Mouse (Mus musculus): Measurements from ENCODE around the gene Sbno2. TPM values are rescaled to one million over a fixed set of nuclear protein-coding genes. Genes with fewer than 3 reads are reported as not detected.
"Not testable (repeated sequence)": the region's sequence is repeated elsewhere in the genome, so short reads cannot be mapped to it uniquely, and the experiment has no call there.

Gene Sbno2
- total RNA-seq, 1 experiment from 2014 or later = 26.4 TPM

GRCm38 (mm10) chr10:80055891-80056290 lies 49.5 kb downstream of the Sbno2 start:
- ATAC-seq (replicated peaks in 1 of 2; ENCODE audit: insufficient read depth in 1 of 2, low FRiP score in 2 of 2, low TSS enrichment in 1 of 2, low read depth in 1 of 2, poor library complexity in 2 of 2, severe bottlenecking in 2 of 2) = no peak

GRCm38 (mm10) chr10:80055364-80055763 lies 50.0 kb downstream of the Sbno2 start:
- ATAC-seq (replicated peaks in 1 of 2; ENCODE audit: insufficient read depth in 1 of 2, low FRiP score in 2 of 2, low TSS enrichment in 1 of 2, low read depth in 1 of 2, poor library complexity in 2 of 2, severe bottlenecking in 2 of 2) = no peak

GRCm38 (mm10) chr10:80054911-80055310 lies 50.5 kb downstream of the Sbno2 start:
- not testable (repeated sequence) for ATAC-seq (replicated peaks in 1 of 2; ENCODE audit: insufficient read depth in 1 of 2, low FRiP score in 2 of 2, low TSS enrichment in 1 of 2, low read depth in 1 of 2, poor library complexity in 2 of 2, severe bottlenecking in 2 of 2)

- peak in 1 of 2 experiments; percentile 1; a peak in 1 of 4 replicates for ATAC-seq (replicated peaks in 1 of 2; ENCODE audit: insufficient read depth in 1 of 2, low FRiP score in 2 of 2, low TSS enrichment in 1 of 2, low read depth in 1 of 2, poor library complexity in 2 of 2, severe bottlenecking in 2 of 2)
Observed at GRCm38 (mm10) chr10:80053831-80054815, 51.2 kb downstream of the Sbno2 start.

GRCm38 (mm10) chr10:80053259-80053780 lies 52.1 kb downstream of the Sbno2 start:
- peak; percentile 90 to 91 for ATAC-seq (replicated peaks in 1 of 2; ENCODE audit: insufficient read depth in 1 of 2, low FRiP score in 2 of 2, low TSS enrichment in 1 of 2, low read depth in 1 of 2, poor library complexity in 2 of 2, severe bottlenecking in 2 of 2)

- no peak for ATAC-seq (replicated peaks in 1 of 2; ENCODE audit: insufficient read depth in 1 of 2, low FRiP score in 2 of 2, low TSS enrichment in 1 of 2, low read depth in 1 of 2, poor library complexity in 2 of 2, severe bottlenecking in 2 of 2)
Observed at GRCm38 (mm10) chr10:80052374-80052764, 53.0 kb downstream of the Sbno2 start.

GRCm38 (mm10) chr10:80051618-80052373 lies 53.6 kb downstream of the Sbno2 start:
- peak in 1 of 2 experiments; percentile 12; a peak in 1 of 4 replicates for ATAC-seq (replicated peaks in 1 of 2; ENCODE audit: insufficient read depth in 1 of 2, low FRiP score in 2 of 2, low TSS enrichment in 1 of 2, low read depth in 1 of 2, poor library complexity in 2 of 2, severe bottlenecking in 2 of 2)

- no peak for ATAC-seq (replicated peaks in 1 of 2; ENCODE audit: insufficient read depth in 1 of 2, low FRiP score in 2 of 2, low TSS enrichment in 1 of 2, low read depth in 1 of 2, poor library complexity in 2 of 2, severe bottlenecking in 2 of 2)
Observed at GRCm38 (mm10) chr10:80050885-80051617, 54.3 kb downstream of the Sbno2 start.

- ATAC-seq (replicated peaks in 1 of 2; ENCODE audit: insufficient read depth in 1 of 2, low FRiP score in 2 of 2, low TSS enrichment in 1 of 2, low read depth in 1 of 2, poor library complexity in 2 of 2, severe bottlenecking in 2 of 2) = no peak
Observed at GRCm38 (mm10) chr10:80050244-80050643, 55.1 kb downstream of the Sbno2 start.

GRCm38 (mm10) chr10:80048834-80049233 lies 56.5 kb downstream of the Sbno2 start:
- no peak for ATAC-seq (replicated peaks in 1 of 2; ENCODE audit: insufficient read depth in 1 of 2, low FRiP score in 2 of 2, low TSS enrichment in 1 of 2, low read depth in 1 of 2, poor library complexity in 2 of 2, severe bottlenecking in 2 of 2)

- ATAC-seq (replicated peaks in 1 of 2; ENCODE audit: insufficient read depth in 1 of 2, low FRiP score in 2 of 2, low TSS enrichment in 1 of 2, low read depth in 1 of 2, poor library complexity in 2 of 2, severe bottlenecking in 2 of 2) = no peak
Observed at GRCm38 (mm10) chr10:80048396-80048795, 57.0 kb downstream of the Sbno2 start.

GRCm38 (mm10) chr10:80047041-80047565 lies 58.3 kb downstream of the Sbno2 start, which contains the start of gene Gpx4:
TSS of gene Gpx4 (plus strand) at chr10:80047166.
- ATAC-seq (replicated peaks in 1 of 2; ENCODE audit: insufficient read depth in 1 of 2, low FRiP score in 2 of 2, low TSS enrichment in 1 of 2, low read depth in 1 of 2, poor library complexity in 2 of 2, severe bottlenecking in 2 of 2) = no peak

- ATAC-seq (replicated peaks in 1 of 2; ENCODE audit: insufficient read depth in 1 of 2, low FRiP score in 2 of 2, low TSS enrichment in 1 of 2, low read depth in 1 of 2, poor library complexity in 2 of 2, severe bottlenecking in 2 of 2) = no peak
Observed at GRCm38 (mm10) chr10:80045766-80046165, 59.6 kb downstream of the Sbno2 start.

GRCm38 (mm10) chr10:80045364-80045763 lies 60.0 kb downstream of the Sbno2 start:
- ATAC-seq (replicated peaks in 1 of 2; ENCODE audit: insufficient read depth in 1 of 2, low FRiP score in 2 of 2, low TSS enrichment in 1 of 2, low read depth in 1 of 2, poor library complexity in 2 of 2, severe bottlenecking in 2 of 2) = not testable (repeated sequence)

GRCm38 (mm10) chr10:80044087-80044486 lies 61.3 kb downstream of the Sbno2 start:
- no peak for ATAC-seq (replicated peaks in 1 of 2; ENCODE audit: insufficient read depth in 1 of 2, low FRiP score in 2 of 2, low TSS enrichment in 1 of 2, low read depth in 1 of 2, poor library complexity in 2 of 2, severe bottlenecking in 2 of 2)

- not testable (repeated sequence) for ATAC-seq (replicated peaks in 1 of 2; ENCODE audit: insufficient read depth in 1 of 2, low FRiP score in 2 of 2, low TSS enrichment in 1 of 2, low read depth in 1 of 2, poor library complexity in 2 of 2, severe bottlenecking in 2 of 2)
Observed at GRCm38 (mm10) chr10:80041409-80042060, 63.8 kb downstream of the Sbno2 start.
